Mouse (Mus musculus): ENCODE data around the gene Iqsec1. TPM values are rescaled to one million over a fixed set of nuclear protein-coding genes. Genes with fewer than 3 reads are reported as not detected.

The Iqsec1 gene
- polyA plus RNA-seq, 1 experiment from 2014 or later, result 5.1 TPM

DNA sequence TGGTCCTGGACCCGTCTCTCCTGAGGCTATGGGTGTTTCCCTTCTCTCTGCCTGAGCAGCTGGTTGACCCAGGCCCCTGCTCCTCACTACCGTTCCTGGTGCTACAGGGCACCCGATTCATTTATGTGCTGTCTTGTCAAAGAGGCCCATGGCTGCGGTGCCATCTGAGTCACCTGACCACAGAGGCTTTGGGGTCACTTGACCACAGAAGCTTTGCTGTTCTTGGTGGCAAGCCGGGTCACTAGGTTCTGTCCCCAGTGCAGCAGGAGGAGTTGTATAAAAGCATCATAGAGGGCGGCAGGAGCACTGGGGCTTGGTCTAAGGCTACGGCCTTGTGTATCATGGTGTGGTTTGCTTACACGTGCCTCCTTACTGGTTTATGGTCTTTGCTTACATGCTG lies 375.2 kb downstream of the Iqsec1 start:
- Histone ChIP-seq H3K4me2 (replicated peaks; ENCODE audit: low read depth) (no peak overlapping the region), H3K9ac (ENCODE audit: low read length) (no peak overlapping the region), H3K9me3 (ENCODE audit: control insufficient read depth, low read length) (no peaks in the 10 kb centered on the region), H3K4me1 (replicated peaks; ENCODE audit: control insufficient read depth, insufficient read depth) (no peaks in the 10 kb centered on the region), H3K27me3 (ENCODE audit: control insufficient read depth, insufficient read depth, low read length) (no peaks in the 10 kb centered on the region), H3K27ac (replicated peaks) (no peak overlapping the region), H3K4me3 (ENCODE audit: low read depth, low read length) (no peak overlapping the region), H3K36me3 (ENCODE audit: control insufficient read depth, insufficient read depth, low read length) (no peaks in the 10 kb centered on the region)
- TF ChIP-seq EP300 (optimal IDR thresholded peaks at IDR 0.05), result no peak
- WGBS, result 86% methylated on average over 8 of the region's 8 CpGs
- no peak for DNase-seq (ENCODE audit: low spot score)
- ATAC-seq (ENCODE audit: low FRiP score, low TSS enrichment), result no peak

DNA sequence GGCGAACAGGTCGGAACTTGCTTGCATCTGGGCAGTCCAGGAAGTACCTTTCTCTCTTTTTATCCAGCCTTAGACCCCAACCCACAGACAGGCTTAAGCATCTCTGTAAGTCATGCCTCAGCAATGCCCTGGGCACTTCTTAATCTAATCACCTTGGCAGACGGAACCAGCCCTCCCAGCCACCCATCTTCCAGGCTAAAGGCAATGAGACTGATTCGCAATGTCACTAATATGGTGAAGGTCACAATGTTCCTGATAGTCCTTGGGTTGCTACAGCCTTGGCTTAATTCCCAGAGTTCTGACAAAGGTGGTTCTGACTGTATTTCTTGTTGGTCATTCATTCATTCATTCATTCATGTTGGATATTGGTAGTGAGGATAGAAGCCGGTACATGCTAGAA lies 378.2 kb downstream of the Iqsec1 start:
- DNase-seq (ENCODE audit: low spot score) (no peak), ATAC-seq (ENCODE audit: low FRiP score, low TSS enrichment) (no peak)
- Histone ChIP-seq H3K4me2 (replicated peaks; ENCODE audit: low read depth) (no peak overlapping the region), H3K9me3 (ENCODE audit: control insufficient read depth, low read length) (no peaks in the 10 kb centered on the region), H3K9ac (ENCODE audit: low read length) (no peak overlapping the region), H3K36me3 (ENCODE audit: control insufficient read depth, insufficient read depth, low read length) (no peaks in the 10 kb centered on the region), H3K4me1 (replicated peaks; ENCODE audit: control insufficient read depth, insufficient read depth) (no peaks in the 10 kb centered on the region), H3K27me3 (ENCODE audit: control insufficient read depth, insufficient read depth, low read length) (no peaks in the 10 kb centered on the region), H3K27ac (replicated peaks) (no peak overlapping the region), H3K4me3 (ENCODE audit: low read depth, low read length) (no peak overlapping the region)
- 81% methylated on average over 5 of the region's 5 CpGs for WGBS
- TF ChIP-seq CTCF (IDR thresholded peaks at IDR 0.05; ENCODE audit: low read depth) (no peak), EP300 (optimal IDR thresholded peaks at IDR 0.05) (no peak)

- H3K9ac ChIP-seq (ENCODE audit: low read length), result no peak overlapping the region
- no peaks in the 10 kb centered on the region for H3K4me1 ChIP-seq (replicated peaks; ENCODE audit: control insufficient read depth, insufficient read depth)
- WGBS, result 53% methylated on average over 6 of the region's 6 CpGs
- peak; percentile 41; the same call in 1 of the 2 replicates for ATAC-seq (ENCODE audit: low FRiP score, low TSS enrichment)
- H3K27me3 ChIP-seq (ENCODE audit: control insufficient read depth, insufficient read depth, low read length), result no peaks in the 10 kb centered on the region
- TF ChIP-seq EP300 (optimal IDR thresholded peaks at IDR 0.05) (no peak), CTCF (IDR thresholded peaks at IDR 0.05; ENCODE audit: low read depth) (peak; percentile 73)
- no peaks in the 10 kb centered on the region for H3K36me3 ChIP-seq (ENCODE audit: control insufficient read depth, insufficient read depth, low read length)
- DNase-seq (ENCODE audit: low spot score), result peak; percentile 51
- no peak overlapping the region for H3K4me3 ChIP-seq (ENCODE audit: low read depth, low read length)
- no peak overlapping the region for H3K4me2 ChIP-seq (replicated peaks; ENCODE audit: low read depth)
- no peak overlapping the region for H3K27ac ChIP-seq (replicated peaks)
- no peaks in the 10 kb centered on the region for H3K9me3 ChIP-seq (ENCODE audit: control insufficient read depth, low read length)
Measured at GRCm38 (mm10) chr6:90608186-90608585, 380.3 kb downstream of the Iqsec1 start.

GRCm38 (mm10) chr6:90607196-90607595 lies 381.3 kb downstream of the Iqsec1 start:
- Histone ChIP-seq H3K27ac (replicated peaks) (no peak overlapping the region), H3K27me3 (ENCODE audit: control insufficient read depth, insufficient read depth, low read length) (no peaks in the 10 kb centered on the region), H3K4me3 (ENCODE audit: low read depth, low read length) (no peak overlapping the region), H3K36me3 (ENCODE audit: control insufficient read depth, insufficient read depth, low read length) (no peaks in the 10 kb centered on the region), H3K9ac (ENCODE audit: low read length) (no peak overlapping the region), H3K4me2 (replicated peaks; ENCODE audit: low read depth) (no peak overlapping the region), H3K4me1 (replicated peaks; ENCODE audit: control insufficient read depth, insufficient read depth) (no peaks in the 10 kb centered on the region), H3K9me3 (ENCODE audit: control insufficient read depth, low read length) (no peaks in the 10 kb centered on the region)
- ATAC-seq (ENCODE audit: low FRiP score, low TSS enrichment) (no peak), DNase-seq (ENCODE audit: low spot score) (peak; percentile 80)
- TF ChIP-seq EP300 (optimal IDR thresholded peaks at IDR 0.05) (no peak), CTCF (IDR thresholded peaks at IDR 0.05; ENCODE audit: low read depth) (peak; percentile 93)
- 9% methylated on average over 5 of the region's 5 CpGs for WGBS

DNA sequence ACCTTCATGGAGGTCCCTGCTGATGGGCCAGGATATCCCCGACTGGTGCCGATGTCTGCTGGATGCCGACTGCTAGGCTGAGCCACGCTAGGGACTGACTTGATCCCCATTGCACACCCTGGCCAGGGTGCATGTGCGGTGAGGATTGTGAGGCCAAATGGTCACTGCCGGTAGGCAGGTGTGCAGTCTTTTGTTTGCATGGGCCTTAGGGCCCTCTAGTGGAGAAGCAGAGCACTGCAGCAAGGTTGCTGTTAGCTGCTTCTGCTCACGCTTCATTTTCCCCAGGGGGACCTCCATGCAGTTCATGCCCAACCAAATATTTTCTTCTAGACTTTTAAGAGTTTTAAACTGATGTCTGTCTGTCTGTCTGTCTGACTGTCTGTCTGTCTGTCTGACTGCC lies 381.9 kb downstream of the Iqsec1 start:
- Histone ChIP-seq H3K4me2 (replicated peaks; ENCODE audit: low read depth) (no peak overlapping the region), H3K27ac (replicated peaks) (no peak overlapping the region), H3K4me3 (ENCODE audit: low read depth, low read length) (no peak overlapping the region), H3K4me1 (replicated peaks; ENCODE audit: control insufficient read depth, insufficient read depth) (no peaks in the 10 kb centered on the region), H3K9ac (ENCODE audit: low read length) (no peak overlapping the region), H3K27me3 (ENCODE audit: control insufficient read depth, insufficient read depth, low read length) (no peaks in the 10 kb centered on the region), H3K9me3 (ENCODE audit: control insufficient read depth, low read length) (no peaks in the 10 kb centered on the region), H3K36me3 (ENCODE audit: control insufficient read depth, insufficient read depth, low read length) (no peaks in the 10 kb centered on the region)
- 32% methylated on average over 7 of the region's 7 CpGs for WGBS
- DNase-seq (ENCODE audit: low spot score) (peak; percentile 81), ATAC-seq (ENCODE audit: low FRiP score, low TSS enrichment) (no peak)
- no peak for TF ChIP-seq EP300 (optimal IDR thresholded peaks at IDR 0.05)
- TF ChIP-seq CTCF (IDR thresholded peaks at IDR 0.05; ENCODE audit: low read depth), result peak; percentile 90

Small RNA genes lying within 50 kb of the gene (microRNA-seq; reads per million reads assigned to microRNA genes)
- not detected for gene Gm24816

Other genes starting within 250 kb of the Iqsec1 start
- gene Nup210, start 128.1 kb upstream of the Iqsec1 start, polyA plus RNA-seq (2015; fragmentation: Nextera tagmentation; extraction: Ambion mirVana), result 2.2 and 2.4 TPM in 2 replicates
- 6.5 and 7.1 TPM in 2 replicates for gene Hdac11, start 168.0 kb upstream of the Iqsec1 start, polyA plus RNA-seq (2015; fragmentation: Nextera tagmentation; extraction: Ambion mirVana)
- gene Fbln2, start 223.8 kb upstream of the Iqsec1 start, polyA plus RNA-seq (2015; fragmentation: Nextera tagmentation; extraction: Ambion mirVana), result 29.5 and 32.1 TPM in 2 replicates

Measured in stomach, postnatal 0 days (tissue).